Mouse (Mus musculus) small intestine, adult 2 months (tissue): ENCODE measurements around the gene Gnpnat1.

Experiments used
- CTCF ChIP-seq: fragments of 200-500 bp; IDR thresholded peaks from 2 replicates; pipeline ENCODE4 v1.5.1; 2012; ENCODE audit warnings: low read depth, mild to moderate bottlenecking, control low read depth, inconsistent platforms, low read length, moderate library complexity, mixed read lengths; ENCODE audit not compliant: insufficient replicate concordance, insufficient read length; ENCODE audit errors: extremely low read depth
- POLR2A ChIP-seq: fragments of 200-500 bp; IDR thresholded peaks from 2 replicates; pipeline ENCODE4 v1.6.1; 2012; ENCODE audit warnings: low read depth, mild to moderate bottlenecking, control low read depth, inconsistent platforms, low read length, moderate library complexity

DNA sequence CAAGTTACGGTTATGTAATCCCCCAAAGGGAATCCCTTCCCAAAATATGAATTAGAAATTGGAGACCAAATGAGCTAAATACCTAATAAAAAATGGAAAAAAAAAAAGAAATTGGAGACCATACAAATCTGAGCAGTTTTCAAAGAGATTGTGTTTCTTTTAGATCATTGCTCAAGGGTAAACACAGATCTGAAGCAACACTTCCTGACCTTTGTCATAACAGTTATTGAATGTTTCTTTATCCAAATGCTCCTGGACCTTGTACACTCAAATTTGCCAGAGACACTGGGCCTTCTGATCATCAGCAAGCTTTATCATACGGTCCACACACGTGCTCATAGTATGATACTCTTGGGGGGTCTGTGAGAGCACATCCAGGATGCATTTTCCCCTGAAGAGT, 13.8 kb upstream of the Gnpnat1 start:
- TF ChIP-seq CTCF: no peak
- no peak for TF ChIP-seq POLR2A
